Mouse (Mus musculus) large intestine, adult 2 months (tissue): ENCODE data around the gene Emid1. TPM values are rescaled to one million over a fixed set of nuclear protein-coding genes. Genes with fewer than 3 reads are reported as not detected.

Experiments used
- DNase-seq: peaks from one replicate; pipeline ENCODE4 v3.0.0-alpha.2; 2012; ENCODE audit warnings: low read depth, low spot score
- WGBS: fragments of 180-500 bp; shearing (Covaris S2); methylation state at CpG from one replicate; pipeline ENCODE4 v1.1.7; 2018; 5-methylcytosine and 5-hydroxymethylcytosine counted together
- polyA plus RNA-seq: library from polyadenylated mRNA; depleted of rRNA; stranded (reverse); fragments of >200 nt; gene quantifications from 2 replicates; pipeline ENCODE4 v1.2.3, GENCODE M21; 2012

Emid1 gene
- polyA plus RNA-seq, 1 experiment: 14.9 TPM

DNA sequence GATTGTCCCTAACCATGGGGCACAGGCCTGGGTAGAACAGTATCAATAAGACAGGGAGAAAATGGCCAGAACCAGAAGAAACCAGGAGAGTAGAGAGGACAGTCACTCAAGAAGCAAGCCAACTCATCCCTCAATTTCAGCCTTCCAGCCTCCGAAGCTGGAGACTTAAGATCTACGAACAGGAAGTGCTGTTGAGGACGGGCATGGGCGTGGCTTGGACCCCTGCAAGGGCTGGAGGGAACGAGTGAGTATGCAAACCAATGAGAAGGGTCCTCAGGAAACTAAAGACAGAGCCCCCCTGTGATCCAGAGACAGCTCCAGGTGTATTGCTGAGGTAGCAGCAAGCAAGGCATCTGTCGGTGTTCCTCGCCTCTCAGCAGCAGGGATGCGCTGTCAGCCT is 12.3 kb upstream of the Emid1 start:
- 57% methylated on average over 8 of the region's 8 CpGs for WGBS
- DNase-seq: no peak

DNA sequence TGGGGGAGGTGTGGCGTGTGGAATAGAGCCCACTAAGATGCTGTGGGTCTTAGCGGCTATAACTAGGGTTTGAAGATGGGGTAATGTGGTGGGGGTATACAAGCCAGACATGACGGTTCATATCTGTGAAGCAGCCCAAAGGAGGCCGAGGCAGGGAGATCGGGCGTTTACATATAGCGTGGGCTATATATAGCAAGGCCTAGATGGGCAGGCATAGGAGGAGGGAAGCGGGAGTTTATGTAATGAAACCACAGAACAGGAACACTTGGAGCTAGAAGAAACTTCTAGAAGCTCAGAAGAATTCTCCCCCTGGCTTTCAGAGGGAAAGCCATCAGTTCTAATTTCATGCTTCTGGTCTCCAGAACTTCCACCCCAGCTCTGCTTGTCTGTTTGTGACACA is 11.4 kb upstream of the Emid1 start:
- DNase-seq: no peak
- 87% methylated on average over 8 of the region's 8 CpGs for WGBS

DNA sequence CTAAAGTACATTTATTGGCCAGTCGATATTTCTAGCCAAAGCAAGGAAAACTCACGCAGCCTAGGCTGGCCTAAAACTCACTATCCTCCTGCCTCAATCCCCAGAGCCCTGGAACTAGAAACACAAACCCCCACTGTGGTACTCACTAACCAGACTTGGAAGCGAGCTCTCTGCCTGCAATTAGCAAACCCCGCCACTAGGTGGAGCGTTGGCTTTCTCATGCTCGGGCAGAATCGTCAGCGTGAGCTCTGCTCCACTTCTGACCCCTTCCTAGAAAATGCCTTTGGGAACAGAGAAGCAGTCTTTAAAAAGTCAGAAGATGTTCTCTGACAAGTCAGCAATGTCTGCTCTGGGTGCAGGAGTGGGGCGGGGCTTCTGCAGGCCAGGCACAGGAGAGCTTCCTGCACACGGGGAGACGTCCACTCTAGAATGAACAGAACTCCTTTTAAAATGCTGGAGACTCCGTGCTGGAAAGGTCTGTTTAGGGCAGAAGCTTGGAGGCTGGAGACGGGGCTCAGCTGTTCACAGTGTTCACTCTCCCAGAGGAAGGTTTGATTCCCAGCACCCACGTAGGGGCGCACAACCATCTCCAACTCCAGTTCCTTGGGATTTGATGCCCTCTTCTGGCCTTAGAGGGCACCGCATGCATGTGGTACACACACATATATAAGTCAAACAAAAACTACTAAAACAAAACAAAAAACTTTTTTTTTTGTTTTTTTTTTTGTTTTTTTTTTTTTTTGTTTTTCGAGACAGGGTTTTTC is 8.8 kb upstream of the Emid1 start:
- DNase-seq: no peak
- 74% methylated on average over 17 of the region's 17 CpGs for WGBS

DNA sequence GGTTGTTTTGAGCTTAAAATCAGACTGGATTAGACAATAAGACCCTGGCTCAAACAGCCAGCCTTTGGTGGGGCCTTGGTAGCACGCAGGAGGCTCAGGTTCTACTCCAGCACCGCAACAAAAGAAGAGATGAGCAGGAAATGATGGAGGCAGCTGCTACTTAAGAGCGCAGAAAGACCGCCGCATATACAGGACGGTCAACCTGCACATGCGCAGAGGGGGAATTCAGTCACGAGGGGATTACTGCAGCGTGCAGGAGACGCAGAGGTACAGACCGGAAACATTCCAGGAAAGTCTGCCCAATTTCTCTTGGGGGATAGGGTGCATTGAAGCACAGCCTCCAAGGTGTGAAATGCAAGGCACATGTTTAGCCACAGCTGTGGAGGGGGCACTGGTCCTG is 6.0 kb upstream of the Emid1 start:
- DNase-seq: no peak
- 92% methylated on average over 11 of the region's 11 CpGs for WGBS

DNA sequence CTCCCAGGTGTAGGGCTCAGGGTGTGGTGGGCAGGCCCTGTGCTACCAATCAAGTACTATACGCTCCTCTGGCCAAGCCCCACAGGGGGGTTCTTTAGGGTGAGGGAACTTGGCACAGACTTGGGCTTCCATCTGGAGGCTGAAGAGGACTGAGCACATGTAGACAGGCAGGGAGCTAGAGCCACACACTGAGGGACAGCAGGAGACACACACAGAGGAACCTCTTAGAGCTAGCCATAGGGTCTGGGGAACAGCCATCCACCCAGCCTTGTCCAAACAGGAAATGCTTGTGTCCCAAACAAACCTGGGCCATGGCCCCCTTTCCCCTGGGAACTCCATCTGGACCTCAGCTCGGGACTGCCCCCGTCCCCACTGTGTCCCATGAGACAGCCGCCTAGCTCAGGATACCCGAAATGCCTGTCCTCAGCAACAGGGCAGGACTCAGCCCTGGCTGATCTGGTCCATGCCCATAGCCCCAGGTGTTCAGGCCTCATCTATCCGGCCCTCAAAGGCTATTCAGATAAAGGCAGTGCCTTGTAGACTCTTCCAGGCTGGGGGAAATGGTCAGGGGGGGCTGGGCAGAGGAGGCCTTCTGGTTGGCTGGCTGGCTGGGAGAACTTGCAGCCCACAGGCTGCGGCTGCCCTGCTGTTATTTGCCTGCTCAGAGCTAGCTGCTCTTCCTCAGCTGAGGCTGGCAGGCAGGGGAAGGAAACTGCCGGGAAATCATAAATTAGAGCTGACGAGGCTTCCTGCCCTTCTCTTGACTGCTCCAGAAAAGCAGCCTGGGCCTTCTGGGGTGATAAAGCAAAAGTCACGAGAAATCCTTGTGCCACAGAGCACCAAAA is 3.1 kb upstream of the Emid1 start:
- 59% methylated on average over 10 of the region's 10 CpGs for WGBS
- DNase-seq: no peak

DNA sequence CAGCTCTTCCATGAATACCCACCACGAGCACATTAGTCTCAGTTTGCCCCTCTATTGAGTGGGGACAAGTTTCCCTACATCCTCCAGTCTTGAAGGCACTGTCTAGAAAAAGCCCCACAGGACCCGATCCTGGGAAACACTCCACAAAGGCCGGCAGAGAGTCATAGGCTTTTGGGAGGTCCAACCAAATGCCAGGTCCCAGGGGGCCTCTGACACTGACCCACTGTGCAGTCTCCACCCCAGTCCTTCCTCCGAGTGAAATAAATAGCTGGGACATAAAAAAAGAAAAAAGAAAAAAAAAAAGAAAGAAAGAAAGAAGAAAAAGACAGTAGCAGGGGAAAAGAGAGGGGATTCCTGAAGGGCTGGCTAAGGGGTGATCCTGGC is 818 bp downstream of the Emid1 start:
- WGBS: 65% methylated on average over 4 of the region's 4 CpGs
- DNase-seq: no peak

DNA sequence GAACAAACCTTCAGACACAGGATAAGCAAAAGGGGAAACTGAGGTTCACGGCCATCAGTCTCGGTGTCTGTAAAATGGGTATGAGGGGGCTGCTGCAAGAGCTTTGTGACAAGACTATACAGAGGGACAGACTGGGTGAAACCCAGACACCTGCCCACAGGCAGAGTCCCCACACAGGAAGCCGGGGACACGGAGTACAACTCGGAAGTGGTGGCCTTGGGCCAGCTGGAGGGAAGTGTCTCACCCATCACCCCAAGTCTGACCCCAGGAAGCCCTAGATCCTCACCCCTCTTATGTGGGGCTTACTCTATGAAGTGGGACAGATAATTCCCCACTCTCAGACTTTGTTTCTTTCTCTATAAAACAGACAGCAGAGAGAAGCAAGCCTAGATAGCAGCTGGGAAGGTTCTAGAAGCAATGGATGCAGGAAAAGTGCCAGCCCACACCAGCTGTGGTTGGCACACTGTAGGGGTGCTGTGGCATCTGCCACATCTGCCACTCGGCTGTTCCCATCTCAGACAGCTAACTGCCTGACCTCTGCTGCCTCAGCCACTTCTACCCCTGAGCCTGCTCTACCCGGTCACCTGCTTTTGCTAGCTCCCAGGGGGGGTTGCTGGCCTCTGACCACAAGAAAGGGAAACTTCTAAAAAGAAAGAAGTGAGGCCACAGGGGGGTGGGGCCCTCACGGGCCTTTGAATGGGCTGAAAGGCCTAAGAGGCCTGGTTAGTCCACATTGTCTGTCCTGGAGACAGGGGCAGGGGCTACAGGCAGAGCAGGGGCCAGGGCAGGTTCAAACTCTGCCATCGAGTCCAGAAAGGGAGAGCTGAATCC is 1.4 kb downstream of the Emid1 start:
- 69% methylated on average over 9 of the region's 9 CpGs for WGBS
- no peak for DNase-seq

DNA sequence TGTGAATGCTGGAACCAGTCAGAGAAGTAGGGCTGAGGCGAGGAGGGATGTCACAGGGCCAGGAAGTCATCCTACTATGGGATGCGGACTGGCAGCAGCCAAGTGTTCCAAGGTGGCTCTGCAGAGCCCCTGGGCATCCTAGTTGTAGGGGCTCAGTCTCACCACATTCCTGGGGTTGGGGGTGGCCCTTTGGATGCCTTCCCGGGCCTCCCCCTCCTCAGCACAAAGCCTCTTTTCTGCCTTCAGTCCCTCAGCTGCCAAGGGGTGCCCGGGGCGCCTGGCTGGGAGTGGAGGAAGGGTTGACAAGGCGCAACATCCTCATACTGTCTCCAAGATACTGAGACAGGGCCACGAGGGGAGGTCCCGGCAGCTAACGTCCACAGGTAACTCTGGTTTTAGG is 2.1 kb downstream of the Emid1 start:
- no peak for DNase-seq
- WGBS: 80% methylated on average over 9 of the region's 9 CpGs

DNA sequence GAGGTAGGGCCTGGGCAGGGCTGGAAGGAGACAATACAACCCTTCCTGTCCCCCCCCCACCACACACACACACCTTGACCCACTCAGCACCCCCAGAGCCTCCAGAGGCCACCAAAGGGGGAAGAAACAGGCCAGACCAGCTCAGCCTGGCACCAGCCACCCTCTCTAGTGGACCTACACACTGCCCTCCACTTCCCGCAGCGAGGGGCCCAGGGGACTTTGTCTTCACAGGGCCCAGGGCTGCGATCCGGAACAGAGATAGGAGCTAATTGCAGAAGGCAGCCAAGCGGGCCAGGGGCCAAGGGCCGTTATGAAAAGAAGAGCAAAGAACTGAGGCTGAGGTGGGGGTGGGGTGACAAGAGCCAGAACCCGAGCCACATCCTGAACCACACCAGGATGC is 2.8 kb downstream of the Emid1 start:
- DNase-seq: no peak
- 16% methylated on average over 7 of the region's 7 CpGs for WGBS

DNA sequence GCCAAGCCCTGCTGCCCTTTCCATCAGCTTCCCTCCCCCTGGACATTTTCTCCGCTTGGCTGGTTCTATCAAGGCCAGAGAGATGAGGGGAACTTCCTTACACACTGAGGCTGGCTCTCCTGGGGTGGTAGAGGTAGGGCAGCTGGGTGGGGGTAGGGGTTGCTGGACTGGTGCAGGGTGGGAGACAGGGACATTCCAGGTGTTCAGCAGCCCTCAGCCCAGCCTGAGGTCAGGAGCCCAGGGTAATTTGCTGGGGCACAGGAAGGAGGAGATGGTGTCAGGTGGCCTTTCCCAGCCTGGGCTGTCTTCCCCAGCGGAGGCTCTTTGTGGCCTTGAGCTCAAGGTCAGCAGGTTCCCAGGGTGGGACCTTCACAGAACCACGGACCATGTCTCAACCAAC is 6.5 kb downstream of the Emid1 start:
- WGBS: 68% methylated on average over 3 of the region's 3 CpGs
- no peak for DNase-seq

DNA sequence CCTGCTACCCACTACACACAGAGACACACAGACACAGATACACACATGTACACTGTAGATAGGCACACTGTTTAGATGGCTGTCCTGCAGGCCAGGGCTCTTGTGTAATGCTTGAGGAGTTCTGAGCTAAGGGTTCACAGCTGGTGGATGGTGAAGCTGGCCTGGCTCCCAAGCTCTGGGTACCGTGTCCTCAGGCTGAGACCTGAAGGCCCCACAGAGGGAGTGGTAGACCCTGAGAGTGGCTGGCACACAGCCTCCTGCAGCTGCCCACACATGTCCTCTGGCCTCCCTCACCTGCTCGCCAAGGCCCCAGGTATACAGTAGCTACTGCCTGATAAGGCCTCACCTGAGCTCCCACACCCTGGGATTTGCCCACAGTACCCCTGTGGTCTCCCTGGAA is 10.1 kb downstream of the Emid1 start:
- WGBS: 46% methylated on average over 2 of the region's 2 CpGs
- DNase-seq: no peak

DNA sequence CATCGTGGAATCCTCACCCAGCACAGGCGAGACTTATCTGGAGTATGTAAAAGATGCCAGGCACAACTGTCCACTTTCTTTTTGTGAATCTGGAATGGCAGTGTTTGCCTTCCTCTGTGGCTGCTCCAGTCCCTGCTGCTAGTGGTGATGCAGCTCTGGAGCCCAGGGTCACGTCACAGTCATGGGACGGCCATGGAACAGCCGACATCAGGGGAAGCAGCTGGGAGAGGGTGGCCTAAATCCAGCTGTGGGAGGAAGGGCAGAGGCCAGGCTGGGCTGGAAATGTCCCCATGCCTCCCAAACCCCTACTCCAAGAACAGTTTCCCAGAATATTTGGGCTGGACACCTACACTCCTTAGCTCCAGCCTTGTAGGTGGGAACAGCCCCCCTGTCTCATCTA is 10.8 kb downstream of the Emid1 start:
- no peak for DNase-seq
- 55% methylated on average over 5 of the region's 5 CpGs for WGBS

DNA sequence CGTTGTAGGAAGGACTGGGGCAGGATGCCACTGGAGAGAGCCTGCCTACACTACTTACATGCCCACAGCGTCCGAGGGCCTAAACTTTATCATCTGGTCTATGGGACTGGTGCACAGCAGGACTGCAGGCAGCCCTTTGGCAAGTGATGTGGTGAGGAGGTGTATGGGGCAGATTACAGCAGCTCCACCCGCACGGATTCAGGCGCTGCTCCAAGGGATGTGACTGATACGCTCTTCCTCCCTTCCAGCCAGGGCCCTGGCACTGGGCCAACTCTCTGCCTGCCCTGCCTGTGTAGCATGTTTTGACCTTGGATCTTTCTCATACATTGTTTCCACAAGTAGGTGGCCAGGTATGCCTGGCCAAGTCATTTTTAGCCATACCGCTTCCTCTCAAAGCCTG is 11.4 kb downstream of the Emid1 start:
- DNase-seq: no peak
- WGBS: 13% methylated on average over 8 of the region's 8 CpGs

DNA sequence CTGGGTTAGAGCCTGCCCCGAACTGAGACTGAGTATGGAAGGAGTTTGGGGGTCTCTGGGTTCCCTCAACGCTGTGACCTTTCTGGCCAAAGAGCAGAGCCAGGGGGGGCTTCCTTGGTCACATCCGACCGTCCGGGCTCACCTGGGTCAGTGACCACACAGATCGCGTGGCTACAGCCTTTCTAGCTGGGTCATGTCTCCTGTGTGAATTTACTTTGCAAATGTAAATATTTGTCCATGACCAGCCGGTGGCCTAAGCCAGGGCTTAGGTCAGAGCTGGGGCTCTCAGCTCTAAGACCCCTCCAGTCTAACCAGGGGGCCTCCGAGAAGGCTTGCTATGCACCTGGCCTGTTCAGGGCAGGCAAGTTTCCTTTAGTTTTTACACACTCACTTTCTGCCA is 12.7 kb downstream of the Emid1 start:
- WGBS: 61% methylated on average over 9 of the region's 9 CpGs
- no peak for DNase-seq

DNA sequence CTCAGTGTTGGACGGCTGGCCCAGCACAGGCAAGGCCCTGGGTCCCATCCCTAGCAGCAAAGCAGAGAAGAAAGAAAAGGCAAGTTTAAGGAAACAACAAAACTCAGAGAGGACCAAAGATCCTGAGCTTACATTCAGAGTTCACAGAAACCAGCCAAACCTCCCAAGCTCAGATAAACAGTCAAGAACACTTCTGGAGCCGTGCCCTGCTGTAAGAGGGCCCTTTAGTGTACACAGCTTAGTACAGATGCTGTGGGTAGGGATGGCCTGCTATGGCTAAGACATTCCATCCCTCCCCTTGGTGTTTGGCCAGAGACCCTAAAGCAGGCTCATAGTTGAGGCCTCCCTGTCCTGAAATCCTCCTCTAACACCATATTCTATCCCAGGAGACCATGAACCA is 13.4 kb downstream of the Emid1 start:
- 46% methylated on average over 2 of the region's 2 CpGs for WGBS
- no peak for DNase-seq

DNA sequence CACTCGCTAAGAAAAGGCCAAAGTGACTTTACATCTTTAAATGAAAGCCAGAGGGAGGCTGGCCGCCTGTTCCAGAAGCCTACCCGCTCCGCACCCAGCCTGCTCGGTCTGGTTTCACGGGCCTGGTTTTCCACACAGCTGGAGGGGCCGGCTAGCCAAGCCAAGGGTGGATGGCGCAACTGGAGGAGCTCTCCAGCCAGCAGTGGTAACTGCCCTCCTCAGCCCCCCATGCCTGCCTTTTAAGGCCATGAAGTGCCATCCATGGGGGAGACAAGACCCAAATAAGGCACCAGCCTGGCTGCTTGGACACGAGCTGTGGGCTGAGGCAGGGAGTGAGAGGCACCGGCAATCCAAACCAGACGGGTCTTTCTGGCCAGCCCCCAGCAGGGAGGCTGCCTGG is 16.1 kb downstream of the Emid1 start:
- 71% methylated on average over 11 of the region's 11 CpGs for WGBS
- DNase-seq: no peak

DNA sequence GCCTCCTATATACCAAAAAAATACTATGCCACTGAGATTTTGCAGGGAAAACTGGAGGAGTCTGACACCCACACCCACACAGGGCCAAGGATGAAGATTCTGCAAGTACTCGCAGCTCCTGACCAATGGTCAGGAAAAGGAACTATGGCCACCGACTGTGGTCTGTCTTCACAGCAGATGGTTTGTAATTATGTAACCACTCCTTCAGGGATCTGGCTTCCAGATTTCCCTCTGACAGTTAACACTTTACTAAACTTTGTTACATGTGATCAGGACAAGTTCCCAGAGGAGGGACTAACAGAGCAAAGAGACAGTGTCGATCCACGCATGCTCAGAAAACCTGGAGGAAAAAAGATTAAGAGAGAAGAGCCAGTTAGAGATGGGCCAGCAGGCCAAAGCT is 19.3 kb downstream of the Emid1 start:
- 60% methylated on average over 4 of the region's 4 CpGs for WGBS
- DNase-seq: no peak

DNA sequence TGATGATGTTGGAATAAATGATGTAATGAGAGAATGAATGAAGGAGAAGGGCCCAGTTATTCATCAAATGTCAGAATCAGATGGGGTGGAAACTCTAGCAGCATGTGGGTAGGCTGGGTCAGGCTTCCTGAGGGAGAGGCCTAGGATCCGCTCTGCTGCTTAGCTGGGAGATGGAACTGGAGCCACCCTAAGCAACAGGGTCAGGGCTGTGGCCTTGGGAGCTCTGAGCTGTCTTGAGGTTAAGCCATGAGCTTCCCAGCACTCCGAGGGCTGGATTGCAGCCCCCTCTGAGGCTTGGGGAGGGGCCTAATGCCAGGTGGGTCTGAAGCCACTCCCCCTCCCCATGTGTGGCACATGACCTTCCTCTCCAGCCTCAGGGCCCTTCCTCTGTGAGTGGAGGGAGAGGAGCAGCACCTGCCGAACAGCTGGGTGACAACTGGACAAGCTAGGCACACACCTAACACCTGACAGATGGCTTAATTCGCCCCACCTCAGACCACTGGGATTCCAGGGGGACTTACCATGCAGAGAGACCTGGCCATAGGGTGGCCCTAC is 21.9 kb downstream of the Emid1 start:
- WGBS: 70% methylated on average over 4 of the region's 4 CpGs

DNA sequence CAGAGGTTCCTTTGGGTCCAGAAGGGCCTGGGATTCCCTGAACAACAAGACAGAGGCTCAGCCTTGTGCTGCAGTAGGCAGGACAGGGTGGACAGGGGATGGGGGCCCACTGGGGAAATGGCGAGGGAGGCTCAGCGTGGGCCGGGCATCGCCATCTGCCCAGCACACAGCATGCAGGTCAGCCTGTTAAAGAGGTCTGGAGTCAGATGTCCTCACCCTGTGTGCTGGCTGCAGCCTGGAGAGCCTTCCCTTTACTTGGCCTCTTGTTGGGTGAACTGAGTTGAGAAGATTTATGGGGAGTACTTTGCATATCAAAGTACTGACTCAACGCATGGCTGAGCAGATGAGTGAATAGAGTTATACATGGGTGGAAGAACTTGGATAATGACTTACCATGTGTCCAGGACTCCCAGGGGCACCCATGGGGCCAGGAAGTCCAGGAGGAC is 23.0 kb downstream of the Emid1 start:
- no peak for DNase-seq
- WGBS: 77% methylated on average over 5 of the region's 5 CpGs

More for the DNA sequence above, 21.9 kb downstream of the Emid1 start:
- DNase-seq: no peak

DNA sequence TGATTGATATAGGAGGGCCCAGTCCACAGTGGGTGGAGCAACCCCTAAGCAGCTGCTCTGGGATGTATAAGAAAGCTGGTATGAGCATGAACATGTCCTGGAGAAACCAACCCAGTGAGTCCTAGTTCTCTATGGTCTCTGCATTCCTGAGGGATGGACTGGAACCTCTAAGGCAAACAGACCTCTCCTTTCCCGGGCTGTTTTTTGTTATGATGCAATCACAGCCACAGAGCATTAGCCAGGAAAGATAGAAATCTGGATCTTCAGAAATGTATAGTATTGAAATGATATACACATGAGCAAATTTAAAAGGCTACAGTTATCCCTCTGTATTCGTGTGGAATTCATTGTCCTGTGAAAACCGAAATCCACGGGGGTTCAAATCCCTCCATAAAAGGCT is 26.3 kb downstream of the Emid1 start:
- 61% methylated on average over 4 of the region's 4 CpGs for WGBS
- no peak for DNase-seq
